Mouse (Mus musculus) heart, embryonic 13.5 days (tissue): Measurements from ENCODE around the gene Gstt2. TPM values are rescaled to one million over a fixed set of nuclear protein-coding genes. Genes with fewer than 3 reads are reported as not detected.
A peak's percentile ranks its signal among the peaks of the same experiment; 100 is the strongest.
"Not testable (repeated sequence)": the region's sequence is repeated elsewhere in the genome, so short reads cannot be mapped to it uniquely, and the experiment has no call there.

Experiments used
- ATAC-seq: fragments of 200-750 bp; cut with Nextera tagmentation; 2 replicates; pipeline ENCODE4 v1.8.0; 2017; ENCODE audit warnings: moderate TSS enrichment; ENCODE audit not compliant: insufficient number of reproducible peaks, low FRiP score, low TSS enrichment; ENCODE audit errors: extremely low read depth
- H3K27ac ChIP-seq: fragments of 300-500 bp; sonication (generic); replicated peaks from 2 replicates; pipeline ENCODE4 v1.5.1; 2015; ENCODE audit warnings: moderate library complexity, mild to moderate bottlenecking, inconsistent platforms
- H3K27me3 ChIP-seq: fragments of 300-500 bp; sonication (generic); replicated peaks from 2 replicates; pipeline ENCODE4 v1.6.1; 2015; ENCODE audit warnings: mild to moderate bottlenecking, inconsistent platforms
- H3K36me3 ChIP-seq: fragments of 300-500 bp; sonication (generic); 2 replicates; pipeline ENCODE4 v1.6.1; 2015; ENCODE audit warnings: mild to moderate bottlenecking, inconsistent platforms
- H3K4me1 ChIP-seq: fragments of 300-500 bp; sonication (generic); 2 replicates; pipeline ENCODE4 v1.6.1; 2015; ENCODE audit warnings: inconsistent platforms
- H3K4me2 ChIP-seq: fragments of 300-500 bp; sonication (generic); 2 replicates; pipeline ENCODE4 v1.6.1; 2015; ENCODE audit warnings: inconsistent platforms, mild to moderate bottlenecking, moderate library complexity
- H3K4me3 ChIP-seq: fragments of 300-500 bp; sonication (generic); 2 replicates; pipeline ENCODE4 v1.5.1; 2015; ENCODE audit warnings: moderate library complexity, mild to moderate bottlenecking, inconsistent platforms
- H3K9ac ChIP-seq: fragments of 300-500 bp; sonication (generic); 2 replicates; pipeline ENCODE4 v1.6.1; 2015; ENCODE audit warnings: inconsistent platforms, mild to moderate bottlenecking, moderate library complexity
- H3K9me3 ChIP-seq: fragments of 300-500 bp; sonication (generic); 2 replicates; pipeline ENCODE4 v1.6.1; 2016; ENCODE audit warnings: inconsistent platforms
- WGBS: fragments of 180-500 bp; shearing (Covaris S2); methylation state at CpG from one replicate; pipeline ENCODE4 v1.1.7; 2015; ENCODE audit warnings: mixed read lengths; 5-methylcytosine and 5-hydroxymethylcytosine counted together
- polyA plus RNA-seq: library from polyadenylated mRNA; unstranded; fragments of >200 nt; fragmentation: Nextera tagmentation; extraction: Ambion mirVana; gene quantifications from 2 replicates; pipeline ENCODE4 v1.2.1, GENCODE M21; 2015

The Gstt2 gene
- polyA plus RNA-seq, 1 experiment from 2014 or later, result 9.5 TPM

- peak overlapping the region; percentile 71 for H3K27ac ChIP-seq
- H3K9me3 ChIP-seq, result no peaks in the 10 kb centered on the region
- no peaks in the 10 kb centered on the region for H3K27me3 ChIP-seq
- H3K4me3 ChIP-seq, result peak overlapping the region; percentile 43
- H3K4me2 ChIP-seq, result peak overlapping the region; percentile 69
- H3K9ac ChIP-seq, result peak overlapping the region; percentile 75
- H3K4me1 ChIP-seq, result peaks cover 16% of the 10 kb centered on the region
- no peak for ATAC-seq
- 30% methylated on average over 10 of the region's 10 CpGs for WGBS
- H3K36me3 ChIP-seq, result no peaks in the 10 kb centered on the region
Observed at GRCm38 (mm10) chr10:75872025-75872914, 35.0 kb upstream of the Gstt2 start.

- no peak for ATAC-seq
- peaks cover 35% of the 10 kb centered on the region for H3K4me1 ChIP-seq
- H3K9me3 ChIP-seq, result no peaks in the 10 kb centered on the region
- H3K4me2 ChIP-seq, result no peak overlapping the region
- H3K36me3 ChIP-seq, result peaks cover 20% of the 10 kb centered on the region
- no peaks in the 10 kb centered on the region for H3K27me3 ChIP-seq
- H3K9ac ChIP-seq, result 0 out of 2 replicates have a peak overlapping the region, but pooled peaks have one; percentile 45
- H3K27ac ChIP-seq, result peak overlapping the region; percentile 98; the same call in 1 of the 2 replicates
- H3K4me3 ChIP-seq, result no peak overlapping the region
- 70% methylated on average over 5 of the region's 5 CpGs for WGBS
Observed at GRCm38 (mm10) chr10:75861587-75861986, 24.4 kb upstream of the Gstt2 start.

GRCm38 (mm10) chr10:75860746-75861145, 23.5 kb upstream of the Gstt2 start:
- peak overlapping the region; percentile 97 for H3K9ac ChIP-seq
- H3K27me3 ChIP-seq, result no peaks in the 10 kb centered on the region
- H3K4me3 ChIP-seq, result peak overlapping the region; percentile 82; the same call in 1 of the 2 replicates
- H3K4me1 ChIP-seq, result peaks cover 35% of the 10 kb centered on the region
- peak overlapping the region; percentile 98 for H3K27ac ChIP-seq
- H3K36me3 ChIP-seq, result peaks cover 21% of the 10 kb centered on the region
- peak overlapping the region; percentile 84 for H3K4me2 ChIP-seq
- no peaks in the 10 kb centered on the region for H3K9me3 ChIP-seq
- 16% methylated on average over 7 of the region's 7 CpGs for whole genome bisulfite sequencing
- no peak for ATAC-seq

- ATAC-seq, result peak; percentile 94
- not testable (repeated sequence) for H3K9me3 ChIP-seq, H3K27me3 ChIP-seq
- peaks cover 21% of the 10 kb centered on the region for H3K36me3 ChIP-seq
- peak within 1 kb of the TSS; percentile 82 for H3K4me3 ChIP-seq
- H3K27ac ChIP-seq, result peak within 1 kb of the TSS; percentile 98
- peak within 1 kb of the TSS; percentile 84 for H3K4me2 ChIP-seq
- peak within 1 kb of the TSS; percentile 97 for H3K9ac ChIP-seq
- WGBS, result under 1% methylated on average over 38 of the region's 46 CpGs
- H3K4me1 ChIP-seq, result peaks cover 35% of the 10 kb centered on the region
Observed at GRCm38 (mm10) chr10:75859786-75860470, 22.7 kb upstream of the Gstt2 start, which contains the start of gene Mif. TSS of gene Mif (minus strand) at chr10:75860240.

GRCm38 (mm10) chr10:75859107-75859746, 22.0 kb upstream of the Gstt2 start:
- H3K36me3 ChIP-seq, result peaks cover 21% of the 10 kb centered on the region
- H3K9me3 ChIP-seq, result no peaks in the 10 kb centered on the region
- no peaks in the 10 kb centered on the region for H3K27me3 ChIP-seq
- peak overlapping the region; percentile 84 for H3K4me2 ChIP-seq
- peak overlapping the region; percentile 82 for H3K4me3 ChIP-seq
- peaks cover 35% of the 10 kb centered on the region for H3K4me1 ChIP-seq
- ATAC-seq, result peak; percentile 55; the same call in 1 of the 2 replicates
- peak overlapping the region; percentile 97 for H3K9ac ChIP-seq
- H3K27ac ChIP-seq, result peak overlapping the region; percentile 98
- 3% methylated on average over 24 of the region's 27 CpGs for WGBS

- Histone ChIP-seq H3K9me3 (no peaks in the 10 kb centered on the region), H3K4me3 (no peak overlapping the region), H3K4me2 (peak overlapping the region; percentile 84; the same call in 1 of the 2 replicates), H3K27ac (no peak overlapping the region; the same call in 1 of the 2 replicates), H3K9ac (0 out of 2 replicates have a peak overlapping the region, but pooled peaks have one; percentile 50), H3K4me1 (peaks cover 35% of the 10 kb centered on the region), H3K27me3 (no peaks in the 10 kb centered on the region), H3K36me3 (peaks cover 21% of the 10 kb centered on the region)
- 75% methylated on average over 4 of the region's 4 CpGs for WGBS
- ATAC-seq, result no peak
Observed at GRCm38 (mm10) chr10:75857598-75857997, 20.4 kb upstream of the Gstt2 start.

GRCm38 (mm10) chr10:75856976-75857375, 19.8 kb upstream of the Gstt2 start:
- H3K4me1 ChIP-seq, result peaks cover 35% of the 10 kb centered on the region
- no peak for ATAC-seq
- H3K36me3 ChIP-seq, result peaks cover 21% of the 10 kb centered on the region
- H3K4me2 ChIP-seq, result no peak overlapping the region
- no peak overlapping the region for H3K27ac ChIP-seq
- H3K9ac ChIP-seq, result no peak overlapping the region
- WGBS, result 78% methylated on average over 3 of the region's 3 CpGs
- H3K27me3 ChIP-seq, result 0 out of 2 replicates have a peak, but pooled peaks cover 4% of the 10 kb centered on the region
- H3K4me3 ChIP-seq, result no peak overlapping the region
- no peaks in the 10 kb centered on the region for H3K9me3 ChIP-seq

GRCm38 (mm10) chr10:75856155-75856907, 19.1 kb upstream of the Gstt2 start:
- H3K4me2 ChIP-seq, result no peak overlapping the region
- no peak overlapping the region for H3K4me3 ChIP-seq
- H3K9ac ChIP-seq, result no peak overlapping the region
- no peak overlapping the region for H3K27ac ChIP-seq
- 66% methylated on average over 11 of the region's 11 CpGs for WGBS
- H3K9me3 ChIP-seq, result no peaks in the 10 kb centered on the region
- no peak for ATAC-seq
- peaks cover 34% of the 10 kb centered on the region for H3K4me1 ChIP-seq
- 0 out of 2 replicates have a peak, but pooled peaks cover 8% of the 10 kb centered on the region for H3K27me3 ChIP-seq
- peaks cover 21% of the 10 kb centered on the region for H3K36me3 ChIP-seq

- WGBS, result 87% methylated on average over 15 of the region's 15 CpGs
- 0 out of 2 replicates have a peak, but pooled peaks cover 10% of the 10 kb centered on the region for H3K27me3 ChIP-seq
- ATAC-seq, result no peak
- no peak overlapping the region for H3K4me2 ChIP-seq
- peaks cover 21% of the 10 kb centered on the region for H3K36me3 ChIP-seq
- no peaks in the 10 kb centered on the region for H3K9me3 ChIP-seq
- H3K4me1 ChIP-seq, result peaks cover 27% of the 10 kb centered on the region
- H3K27ac ChIP-seq, result no peak overlapping the region
- H3K4me3 ChIP-seq, result no peak overlapping the region
- no peak overlapping the region for H3K9ac ChIP-seq
Observed at GRCm38 (mm10) chr10:75855416-75855981, 18.3 kb upstream of the Gstt2 start.

- 79% methylated on average over 6 of the region's 6 CpGs for WGBS
- Histone ChIP-seq H3K36me3 (peaks cover 21% of the 10 kb centered on the region), H3K27me3 (0 out of 2 replicates have a peak, but pooled peaks cover 16% of the 10 kb centered on the region), H3K9me3 (no peaks in the 10 kb centered on the region), H3K4me2 (no peak overlapping the region), H3K9ac (no peak overlapping the region), H3K4me1 (peaks cover 24% of the 10 kb centered on the region), H3K4me3 (no peak overlapping the region), H3K27ac (no peak overlapping the region)
- ATAC-seq, result no peak
Observed at GRCm38 (mm10) chr10:75854791-75855190, 17.6 kb upstream of the Gstt2 start.
